Mouse (Mus musculus): ENCODE results near the gene Phxr2. TPM values are rescaled to one million over a fixed set of nuclear protein-coding genes. Genes with fewer than 3 reads are reported as not detected.

Gene Phxr2
- polyA plus RNA-seq, 1 experiment from 2014 or later, result not detected

DNA sequence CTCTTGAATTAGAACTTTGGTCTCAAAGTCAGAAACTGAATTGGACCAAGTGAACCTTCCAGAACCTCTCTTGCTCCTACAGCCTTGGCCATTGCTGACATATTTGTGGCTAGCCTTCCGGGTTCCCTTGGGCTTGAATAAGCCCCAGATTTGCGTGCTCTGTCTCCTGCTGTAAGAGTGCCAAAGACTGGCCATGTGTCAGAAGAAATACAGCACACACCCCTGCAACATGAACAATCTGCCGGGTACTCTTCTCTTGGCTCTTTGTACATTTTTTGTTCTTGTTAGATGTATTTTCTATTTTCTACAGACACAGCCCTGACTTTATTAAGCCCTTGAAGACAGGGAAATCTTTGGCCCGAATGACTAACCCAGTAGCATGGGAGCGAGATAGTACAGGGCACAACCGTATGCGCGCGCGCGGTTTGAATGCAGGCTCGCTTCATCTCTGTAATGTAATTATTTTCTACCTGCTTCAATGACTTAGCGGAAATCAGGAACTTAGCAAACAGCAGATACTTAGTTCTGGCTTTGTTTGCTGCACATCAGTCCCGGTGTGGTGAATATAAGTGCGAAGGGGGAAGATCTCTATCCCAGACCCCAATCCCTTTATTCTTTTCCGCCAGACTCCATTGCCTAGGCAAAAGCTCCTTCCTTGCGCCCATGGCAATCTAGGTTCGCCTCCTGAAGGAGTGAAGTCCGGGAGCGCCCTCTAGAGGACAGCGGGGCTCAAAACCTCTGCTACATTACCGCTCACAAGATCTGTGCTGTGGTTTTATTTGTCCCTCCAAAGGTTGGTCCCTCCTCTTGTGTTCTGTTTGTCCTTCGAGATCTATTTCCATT is 41.5 kb downstream of the Phxr2 start:
- WGBS, result 48% methylated on average over 23 of the region's 23 CpGs
- peak; percentile 82 for ATAC-seq (replicated peaks; ENCODE audit: low FRiP score)
- peaks cover 5% of the 10 kb centered on the region; the same call in 1 of the 2 replicates for H3K27me3 ChIP-seq
- 0 out of 2 replicates have a peak, but pooled peaks cover 4% of the 10 kb centered on the region for H3K4me1 ChIP-seq
- no peaks in the 10 kb centered on the region for H3K36me3 ChIP-seq
- no peaks in the 10 kb centered on the region for H3K9me3 ChIP-seq (replicated peaks)
- no peak overlapping the region for H3K4me3 ChIP-seq (replicated peaks)
- H3K4me2 ChIP-seq, result peak overlapping the region; percentile 33
- no peak overlapping the region for H3K27ac ChIP-seq
- no peak overlapping the region for H3K9ac ChIP-seq

DNA sequence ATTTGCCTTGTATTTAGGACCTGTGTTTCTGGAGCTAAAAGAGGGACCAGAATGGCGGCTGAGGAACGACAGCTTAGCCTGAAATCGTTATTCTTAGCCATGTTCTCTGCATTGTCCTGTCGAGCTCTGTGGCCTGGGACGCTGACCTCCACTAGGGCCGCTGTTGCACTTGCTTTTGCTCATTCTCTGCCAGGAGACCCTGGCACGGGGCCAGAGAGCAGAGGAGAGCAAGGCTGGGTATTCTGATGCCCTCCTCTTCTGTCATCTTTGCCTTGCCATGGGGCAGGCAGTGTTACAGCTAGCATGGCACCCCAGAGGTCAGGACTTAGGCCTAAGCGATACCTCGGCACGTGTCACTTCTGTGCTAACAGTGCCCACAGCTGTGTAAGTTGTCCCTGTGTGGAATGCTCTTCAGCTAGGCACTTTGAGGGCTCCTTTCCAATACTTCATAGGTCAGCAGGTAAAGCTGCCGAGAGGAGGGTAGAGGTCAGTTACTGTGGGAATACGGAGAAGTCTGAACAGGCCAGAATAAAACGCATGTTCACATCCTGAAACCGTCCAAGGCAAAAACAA is 42.6 kb downstream of the Phxr2 start:
- peaks cover 5% of the 10 kb centered on the region; the same call in 1 of the 2 replicates for H3K27me3 ChIP-seq
- ATAC-seq (replicated peaks; ENCODE audit: low FRiP score), result no peak
- no peaks in the 10 kb centered on the region for H3K36me3 ChIP-seq
- H3K4me2 ChIP-seq, result no peak overlapping the region
- 85% methylated on average over 14 of the region's 14 CpGs for WGBS
- no peak overlapping the region for H3K9ac ChIP-seq
- 0 out of 2 replicates have a peak, but pooled peaks cover 4% of the 10 kb centered on the region for H3K4me1 ChIP-seq
- no peak overlapping the region for H3K27ac ChIP-seq
- no peak overlapping the region for H3K4me3 ChIP-seq (replicated peaks)
- no peaks in the 10 kb centered on the region for H3K9me3 ChIP-seq (replicated peaks)

DNA sequence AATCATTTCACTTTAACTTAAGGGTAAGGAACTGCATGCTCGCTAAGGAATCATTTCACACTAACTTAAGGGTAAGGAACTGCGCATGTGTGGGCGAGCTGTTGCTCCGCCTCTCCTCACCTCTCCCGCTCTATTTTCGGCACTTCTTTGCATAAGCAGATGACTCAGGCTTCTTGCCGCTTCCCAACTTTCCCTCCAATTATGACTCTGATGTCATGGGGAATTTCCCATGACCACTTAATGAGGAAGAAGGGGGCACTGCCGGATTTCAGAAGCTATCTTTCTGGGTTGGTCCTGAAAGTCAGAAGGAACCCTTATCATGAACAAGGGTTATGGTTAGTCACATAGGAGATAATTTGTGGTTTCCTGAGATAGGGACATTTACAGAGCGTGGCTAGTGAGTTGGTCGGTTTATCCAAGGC is 44.5 kb downstream of the Phxr2 start:
- H3K27ac ChIP-seq, result no peak overlapping the region
- no peak overlapping the region for H3K9ac ChIP-seq
- H3K4me2 ChIP-seq, result no peak overlapping the region
- 0 out of 2 replicates have a peak, but pooled peaks cover 4% of the 10 kb centered on the region for H3K4me1 ChIP-seq
- H3K9me3 ChIP-seq (replicated peaks), result no peaks in the 10 kb centered on the region
- WGBS, result 82% methylated on average over 10 of the region's 10 CpGs
- H3K4me3 ChIP-seq (replicated peaks), result no peak overlapping the region
- no peak for ATAC-seq (replicated peaks; ENCODE audit: low FRiP score)
- H3K36me3 ChIP-seq, result no peaks in the 10 kb centered on the region
- peaks cover 5% of the 10 kb centered on the region; the same call in 1 of the 2 replicates for H3K27me3 ChIP-seq

DNA sequence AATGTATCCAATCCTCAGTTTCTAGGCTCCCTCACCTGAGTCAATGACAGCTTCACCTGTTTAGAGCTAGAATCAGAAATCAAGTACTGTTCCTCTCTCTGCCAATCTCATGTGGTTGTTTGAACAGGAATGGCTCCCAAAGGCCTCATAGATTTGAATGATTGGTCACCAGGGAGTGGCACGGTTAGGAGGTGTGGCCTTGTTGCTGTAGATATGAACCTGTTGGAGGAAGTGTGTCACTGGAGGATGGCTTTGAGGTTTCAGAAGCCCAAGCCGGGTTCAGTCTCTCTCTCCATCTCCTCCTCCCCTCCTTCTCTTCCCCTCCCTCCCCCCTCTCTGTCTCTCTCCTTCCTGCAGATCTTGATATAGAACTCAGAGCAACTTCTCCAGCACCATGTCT is 47.5 kb downstream of the Phxr2 start:
- Histone ChIP-seq H3K4me3 (replicated peaks) (no peak overlapping the region), H3K4me1 (no peaks in the 10 kb centered on the region), H3K9ac (no peak overlapping the region), H3K4me2 (no peak overlapping the region), H3K27ac (no peak overlapping the region), H3K36me3 (no peaks in the 10 kb centered on the region), H3K27me3 (no peaks in the 10 kb centered on the region), H3K9me3 (replicated peaks) (no peaks in the 10 kb centered on the region)
- no peak for ATAC-seq (replicated peaks; ENCODE audit: low FRiP score)
- WGBS, result 81% methylated on average over 2 of the region's 2 CpGs

DNA sequence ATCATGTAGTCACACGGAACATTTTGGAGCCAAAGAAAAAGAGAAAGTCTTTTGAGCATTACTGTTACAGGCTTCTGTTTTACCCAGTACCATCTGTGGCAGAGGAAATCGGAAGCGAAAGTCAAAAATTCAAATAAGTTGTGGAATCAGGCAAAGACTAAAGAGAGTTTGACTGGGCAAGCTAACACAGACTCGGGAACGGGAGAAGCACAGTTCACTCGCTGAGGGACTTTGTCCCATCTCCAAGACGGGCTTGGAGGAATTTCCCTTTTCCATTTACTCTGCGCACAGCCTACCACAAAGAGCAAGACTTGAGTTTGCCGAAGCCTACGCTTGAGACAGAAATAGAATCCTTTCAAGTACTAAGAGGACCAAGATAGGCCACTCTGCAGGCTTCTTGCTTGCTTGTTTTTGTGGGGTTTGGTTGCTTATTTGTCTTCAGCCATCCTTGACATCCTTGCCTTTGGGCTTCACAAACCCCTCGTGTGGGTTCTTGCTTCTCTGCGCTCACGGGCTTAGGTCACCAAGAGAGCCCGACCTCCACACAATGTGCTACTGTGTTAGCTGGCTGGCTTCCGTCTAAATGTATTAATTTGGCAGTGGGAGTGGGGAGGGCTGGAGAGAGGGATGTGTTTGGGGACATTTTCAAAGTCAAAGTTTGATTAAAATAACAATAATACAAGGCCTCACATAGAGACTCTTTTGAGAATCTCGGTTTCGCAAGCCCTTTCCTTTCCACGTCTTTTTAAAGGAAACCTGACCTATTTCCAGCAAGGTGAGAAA is 49.8 kb downstream of the Phxr2 start:
- no peak overlapping the region for H3K27ac ChIP-seq
- H3K27me3 ChIP-seq, result no peaks in the 10 kb centered on the region
- H3K9me3 ChIP-seq (replicated peaks), result no peaks in the 10 kb centered on the region
- no peaks in the 10 kb centered on the region for H3K36me3 ChIP-seq
- no peak overlapping the region for H3K4me3 ChIP-seq (replicated peaks)
- ATAC-seq (replicated peaks; ENCODE audit: low FRiP score), result no peak
- no peak overlapping the region for H3K9ac ChIP-seq
- H3K4me2 ChIP-seq, result no peak overlapping the region
- 84% methylated on average over 18 of the region's 18 CpGs for WGBS
- H3K4me1 ChIP-seq, result no peaks in the 10 kb centered on the region

Other genes starting within 250 kb of the Phxr2 start
- 155 and 168 TPM in 2 replicates for gene Atp2b1, start 211.9 kb downstream of the Phxr2 start, polyA plus RNA-seq (2015; fragmentation: Nextera tagmentation; extraction: Ambion mirVana)
- gene Poc1b, start 19.3 kb downstream of the Phxr2 start, polyA plus RNA-seq (2015; fragmentation: Nextera tagmentation; extraction: Ambion mirVana), result 21.7 and 25.5 TPM in 2 replicates
- gene Galnt4, start 18.2 kb downstream of the Phxr2 start, polyA plus RNA-seq (2015; fragmentation: Nextera tagmentation; extraction: Ambion mirVana), result 11.1 and 12.1 TPM in 2 replicates
- 85.7 and 88.7 TPM in 2 replicates for gene Dusp6, start 136.9 kb upstream of the Phxr2 start, polyA plus RNA-seq (2015; fragmentation: Nextera tagmentation; extraction: Ambion mirVana)